Mouse (Mus musculus) E14TG2a.4 (cell line): ENCODE results near the gene Pglyrp4.

ENCODE experiments used
- CTCF ChIP-seq: conservative IDR thresholded peaks from 2 replicates; pipeline ENCODE4 v1.5.1; 2014; ENCODE audit warnings: low read length
- POU5F1 ChIP-seq: IDR thresholded peaks from 2 replicates; pipeline ENCODE4 v1.6.1; 2014; ENCODE audit warnings: low read length, borderline replicate concordance

DNA sequence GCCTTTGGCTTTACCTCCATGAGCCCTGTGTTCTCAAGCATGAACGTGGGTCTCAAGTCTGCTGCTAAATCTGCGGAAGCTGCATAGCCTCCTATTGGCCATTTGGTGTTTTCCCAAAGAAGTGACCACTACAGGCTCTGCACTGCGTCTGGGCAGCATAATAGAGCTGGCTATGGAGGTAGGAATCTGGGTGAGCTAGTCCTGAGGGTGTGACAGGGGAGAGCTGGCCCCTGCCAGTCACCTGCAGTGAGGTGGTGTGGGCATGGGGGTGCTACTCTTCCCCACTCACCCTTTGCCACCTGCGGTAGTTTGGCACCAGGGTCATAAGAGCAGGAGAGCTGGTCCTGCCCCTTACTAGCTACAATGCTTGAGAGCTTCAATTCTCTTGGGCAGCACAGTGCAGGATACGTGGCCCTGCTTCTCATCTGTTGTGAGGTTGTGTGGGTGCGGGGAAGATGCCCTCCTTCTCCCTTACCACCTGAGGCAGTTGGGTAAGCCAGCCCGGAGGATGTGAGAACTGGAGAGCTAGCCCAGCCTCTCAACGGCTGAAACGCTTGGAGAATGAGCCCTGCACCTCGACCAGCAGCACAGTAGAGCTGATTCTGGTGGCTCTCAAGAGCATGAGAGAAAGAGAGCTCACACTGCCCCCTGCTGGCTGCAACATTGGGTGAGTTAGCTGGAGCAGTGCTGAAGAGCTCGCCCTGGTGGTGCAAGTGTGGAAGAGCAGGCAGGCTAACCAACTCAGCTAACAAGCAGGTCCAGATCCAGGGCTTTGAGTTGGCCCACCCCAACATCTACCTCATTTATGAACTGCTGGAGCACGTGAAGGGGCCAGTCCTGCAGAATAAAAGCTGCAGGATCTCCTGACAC lies 16.9 kb upstream of the Pglyrp4 start:
- TF ChIP-seq CTCF (peak; percentile 96), POU5F1 (no peak)
